Mouse (Mus musculus) lung, embryonic 14.5 days (tissue): ENCODE data around the gene Zmiz1. TPM values are rescaled to one million over a fixed set of nuclear protein-coding genes. Genes with fewer than 3 reads are reported as not detected.

ENCODE experiments used
- ATAC-seq: fragments of 200-750 bp; cut with Nextera tagmentation; 2 replicates; pipeline ENCODE4 v1.8.0; 2017; ENCODE audit warnings: mild to moderate bottlenecking, moderate TSS enrichment, moderate library complexity; ENCODE audit not compliant: insufficient read depth
- DNase-seq: peaks from one replicate; pipeline ENCODE4 v3.0.0-alpha.2; 2015
- H3K27ac ChIP-seq: fragments of 300-500 bp; sonication (generic); 2 replicates; pipeline ENCODE4 v1.5.1; 2014; ENCODE audit warnings: low read depth, mild to moderate bottlenecking, moderate library complexity
- H3K27me3 ChIP-seq: fragments of 300-500 bp; sonication (generic); 2 replicates; pipeline ENCODE4 v1.6.1; 2014; ENCODE audit warnings: low read length, control low read depth; ENCODE audit not compliant: insufficient read depth
- H3K36me3 ChIP-seq: fragments of 300-500 bp; sonication (generic); 2 replicates; pipeline ENCODE4 v1.6.1; 2014; ENCODE audit warnings: control low read depth; ENCODE audit not compliant: insufficient read depth
- H3K4me1 ChIP-seq: fragments of 300-500 bp; sonication (generic); 2 replicates; pipeline ENCODE4 v1.6.1; 2014; ENCODE audit warnings: antibody characterized with exemption, control low read depth; ENCODE audit not compliant: insufficient read depth
- H3K4me2 ChIP-seq: fragments of 300-500 bp; sonication (generic); 2 replicates; pipeline ENCODE4 v1.6.1; 2014; ENCODE audit warnings: mild to moderate bottlenecking
- H3K4me3 ChIP-seq: fragments of 300-500 bp; sonication (generic); 2 replicates; pipeline ENCODE4 v1.5.1; 2014; ENCODE audit warnings: low read depth, low read length
- H3K9ac ChIP-seq: fragments of 300-500 bp; sonication (generic); 2 replicates; pipeline ENCODE4 v1.6.1; 2014
- H3K9me3 ChIP-seq: fragments of 300-500 bp; sonication (generic); 2 replicates; pipeline ENCODE4 v1.6.1; 2016; ENCODE audit warnings: low read depth, low read length, control low read depth
- CTCF ChIP-seq: IDR thresholded peaks from 2 replicates; pipeline ENCODE4 v1.5.1; 2016; ENCODE audit warnings: antibody characterized with exemption, low read depth
- WGBS: fragments of 180-500 bp; shearing (Covaris S2); extraction: QIAGEN DNeasy Blood & Tissue Kit; methylation state at CpG from one replicate; pipeline ENCODE4 v1.1.7; 2014; 5-methylcytosine and 5-hydroxymethylcytosine counted together
- polyA plus RNA-seq: library from polyadenylated mRNA; unstranded; fragments of >200 nt; fragmentation: Nextera tagmentation; extraction: Ambion mirVana; gene quantifications from 2 replicates; pipeline ENCODE4 v1.2.1, GENCODE M21; 2014

Zmiz1 gene
- polyA plus RNA-seq, 1 experiment from 2014 or later = 33.5 TPM

DNA sequence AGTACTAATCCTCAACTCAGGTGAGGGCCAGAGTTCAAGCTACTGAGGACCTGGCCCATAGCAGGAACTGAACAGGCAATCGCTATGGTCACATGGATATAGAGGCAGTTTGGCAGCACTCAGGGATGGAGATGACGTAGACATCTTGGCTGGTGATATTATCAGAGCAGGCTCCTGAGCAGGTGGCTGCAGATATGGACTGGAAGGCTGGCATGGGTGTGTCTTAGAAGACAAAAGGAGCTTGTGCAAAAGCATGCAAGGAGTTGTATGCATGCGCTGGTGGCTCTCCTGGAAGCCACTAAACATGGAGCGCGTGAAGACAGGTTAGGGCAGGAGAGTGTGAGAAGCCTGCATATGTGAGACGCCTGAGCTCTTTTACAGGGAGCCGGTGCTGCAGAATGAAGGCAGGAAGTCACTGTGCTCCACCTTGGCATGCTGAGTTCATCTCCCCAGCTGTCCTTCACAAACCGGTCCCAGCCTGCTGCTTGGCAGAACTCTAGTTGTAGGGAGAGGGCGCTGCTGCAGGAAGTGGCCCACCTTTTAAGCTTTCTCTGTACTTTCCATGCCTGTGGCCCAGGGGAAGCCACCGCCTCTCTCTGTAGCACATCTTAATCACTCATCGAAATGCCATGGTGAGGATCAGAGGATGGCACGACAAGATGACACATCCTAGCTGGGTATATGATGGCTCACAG lies 4.8 kb upstream of the Zmiz1 start:
- WGBS = 68% methylated on average over 12 of the region's 12 CpGs

DNA sequence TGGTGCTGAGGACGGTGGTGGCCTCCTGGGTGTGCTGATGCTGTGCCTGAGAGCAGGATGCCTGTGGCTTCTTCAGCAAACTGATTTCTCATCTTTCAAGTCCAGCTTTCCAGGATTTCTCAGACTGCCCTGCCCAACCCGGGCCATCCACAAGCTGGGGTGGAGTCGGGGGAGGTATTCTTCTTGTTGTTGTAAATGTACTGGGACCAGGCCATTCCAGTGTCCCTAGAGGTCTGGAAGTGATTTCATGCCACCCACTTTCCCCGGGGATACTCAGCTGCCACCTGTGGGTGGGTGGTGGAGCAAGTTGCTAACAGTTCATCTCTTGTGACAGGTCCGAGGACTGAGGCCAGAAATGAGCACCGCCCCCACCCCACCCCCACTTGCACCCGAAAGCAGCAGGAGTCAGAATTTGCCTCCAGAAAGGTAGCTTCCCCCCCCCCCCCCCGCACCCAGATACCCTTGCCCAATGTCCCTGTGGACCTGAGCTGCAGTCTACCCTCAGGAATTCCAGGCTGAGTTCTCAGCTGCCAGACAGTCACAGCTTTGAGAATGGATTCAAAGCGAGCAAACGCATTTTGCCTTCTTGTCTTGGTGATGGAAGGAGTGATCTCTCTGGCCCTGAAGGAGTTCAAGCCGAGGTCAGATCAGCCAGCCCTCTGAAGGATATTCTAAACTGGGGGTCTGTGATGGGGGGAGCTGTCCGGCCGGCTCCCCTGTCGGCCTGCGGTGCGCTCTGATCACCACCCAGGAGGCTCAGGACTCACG lies 2.1 kb upstream of the Zmiz1 start:
- 3% methylated on average over 17 of the region's 17 CpGs for WGBS
- Histone ChIP-seq H3K4me2 (peak overlapping the region; percentile 80), H3K4me1 (peaks cover 12% of the 10 kb centered on the region), H3K27me3 (no peaks in the 10 kb centered on the region), H3K9ac (peak overlapping the region; percentile 54), H3K9me3 (no peaks in the 10 kb centered on the region), H3K36me3 (no peaks in the 10 kb centered on the region), H3K27ac (peak overlapping the region; percentile 86), H3K4me3 (peak overlapping the region; percentile 97)
- ATAC-seq (no peak), DNase-seq (peak; percentile 60)
- peak; percentile 9; the same call in 1 of the 2 replicates for TF ChIP-seq CTCF

More for the DNA sequence above, 4.8 kb upstream of the Zmiz1 start:
- Histone ChIP-seq H3K4me1 (peaks cover 15% of the 10 kb centered on the region), H3K4me3 (no peak overlapping the region), H3K9me3 (no peaks in the 10 kb centered on the region), H3K9ac (no peak overlapping the region), H3K27me3 (no peaks in the 10 kb centered on the region), H3K4me2 (no peak overlapping the region), H3K27ac (no peak overlapping the region), H3K36me3 (no peaks in the 10 kb centered on the region)
- no peak for ATAC-seq
- TF ChIP-seq CTCF = 0 out of 2 replicates have a peak, but pooled peaks have one; percentile 9
- DNase-seq = no peak

DNA sequence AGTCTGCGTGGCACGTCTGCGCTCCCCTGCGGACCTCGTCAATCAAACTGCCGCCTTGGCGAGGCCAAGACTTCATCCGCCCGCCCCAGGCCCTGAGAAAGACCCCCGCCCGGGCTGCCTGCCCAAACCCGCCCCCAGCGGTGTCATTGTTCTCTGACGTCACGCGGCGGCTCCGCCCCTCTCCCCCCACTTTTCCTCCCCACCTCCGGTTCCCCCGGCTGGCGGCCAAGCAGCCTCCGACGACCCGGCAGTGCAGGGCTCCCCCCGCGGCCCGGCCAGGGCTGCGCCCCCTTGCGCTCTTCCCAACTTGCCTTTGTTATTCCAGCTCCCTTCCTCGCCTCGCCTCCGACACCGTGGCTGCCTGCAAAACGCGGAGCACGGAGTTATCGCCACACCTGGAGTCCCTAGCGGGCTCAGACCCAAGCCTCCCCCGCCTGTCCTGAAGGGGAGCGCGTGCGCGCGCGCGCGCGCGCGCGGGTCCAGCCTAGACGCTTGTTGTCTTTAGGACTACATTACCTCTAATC lies 1.5 kb upstream of the Zmiz1 start:
- peak overlapping the region; percentile 80 for H3K4me2 ChIP-seq
- H3K4me3 ChIP-seq = peak overlapping the region; percentile 97
- WGBS = 1% methylated on average over 51 of the region's 52 CpGs
- DNase-seq (peak; percentile 99), ATAC-seq (peak; percentile 79)
- peak; percentile 66 for TF ChIP-seq CTCF
- H3K27me3 ChIP-seq = no peaks in the 10 kb centered on the region
- peaks cover 16% of the 10 kb centered on the region for H3K4me1 ChIP-seq
- peak overlapping the region; percentile 86 for H3K27ac ChIP-seq
- H3K9me3 ChIP-seq = no peaks in the 10 kb centered on the region
- no peaks in the 10 kb centered on the region for H3K36me3 ChIP-seq
- peak overlapping the region; percentile 54 for H3K9ac ChIP-seq

DNA sequence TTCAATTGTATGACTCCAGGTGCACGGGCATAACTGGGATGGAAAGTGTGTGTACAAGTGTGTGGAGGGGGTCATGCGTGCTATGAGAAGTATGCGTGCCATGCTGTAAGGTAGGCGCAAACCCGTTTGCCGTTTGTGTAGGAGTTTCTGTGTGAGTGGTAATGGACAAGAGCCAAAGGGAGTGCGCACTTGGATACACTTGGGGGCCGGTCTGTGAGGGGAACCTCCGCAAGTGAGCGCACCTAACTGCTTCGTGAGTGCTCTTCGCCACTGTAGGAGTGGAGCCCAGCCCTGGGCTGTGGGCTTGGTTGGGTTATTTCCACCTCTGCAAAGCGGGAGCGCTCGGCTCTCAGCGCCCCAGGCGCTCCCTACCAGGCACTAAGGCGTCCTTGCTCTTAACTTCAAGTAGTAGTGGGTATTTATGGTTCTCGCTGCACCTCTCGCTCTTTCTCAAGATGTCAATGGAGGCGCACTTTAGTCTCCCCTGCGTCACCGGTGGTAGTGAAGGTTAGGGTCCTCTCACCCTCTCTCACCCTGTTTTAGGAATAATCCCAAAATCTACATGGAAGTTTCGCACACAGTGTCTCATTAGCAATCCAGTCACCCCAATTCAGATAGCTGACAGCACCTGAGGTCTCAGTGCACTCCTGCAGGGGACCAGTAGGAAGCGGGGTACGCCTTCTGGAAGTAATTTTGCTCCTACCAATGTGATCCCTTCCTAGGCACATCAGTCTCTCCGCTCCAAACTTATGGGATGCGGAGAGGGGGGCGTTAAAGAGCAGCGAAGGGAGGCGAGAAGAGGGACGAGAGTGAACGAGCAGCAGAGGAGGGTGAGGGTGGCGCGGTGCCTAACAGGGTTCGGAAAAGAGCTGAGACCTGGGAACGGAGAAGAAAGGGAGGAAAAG lies 622 bp upstream of the Zmiz1 start:
- peak; percentile 2; the same call in 1 of the 2 replicates for ATAC-seq
- Histone ChIP-seq H3K4me3 (peak overlapping the region; percentile 97), H3K4me2 (peak overlapping the region; percentile 80), H3K27me3 (no peaks in the 10 kb centered on the region), H3K27ac (peak overlapping the region; percentile 99; the same call in 1 of the 2 replicates), H3K9me3 (no peaks in the 10 kb centered on the region), H3K9ac (peak overlapping the region; percentile 36), H3K4me1 (peaks cover 20% of the 10 kb centered on the region), H3K36me3 (no peaks in the 10 kb centered on the region)
- peak; percentile 14; the same call in 1 of the 2 replicates for TF ChIP-seq CTCF
- DNase-seq = peak; percentile 69
- WGBS = under 1% methylated on average over 37 of the region's 37 CpGs

DNA sequence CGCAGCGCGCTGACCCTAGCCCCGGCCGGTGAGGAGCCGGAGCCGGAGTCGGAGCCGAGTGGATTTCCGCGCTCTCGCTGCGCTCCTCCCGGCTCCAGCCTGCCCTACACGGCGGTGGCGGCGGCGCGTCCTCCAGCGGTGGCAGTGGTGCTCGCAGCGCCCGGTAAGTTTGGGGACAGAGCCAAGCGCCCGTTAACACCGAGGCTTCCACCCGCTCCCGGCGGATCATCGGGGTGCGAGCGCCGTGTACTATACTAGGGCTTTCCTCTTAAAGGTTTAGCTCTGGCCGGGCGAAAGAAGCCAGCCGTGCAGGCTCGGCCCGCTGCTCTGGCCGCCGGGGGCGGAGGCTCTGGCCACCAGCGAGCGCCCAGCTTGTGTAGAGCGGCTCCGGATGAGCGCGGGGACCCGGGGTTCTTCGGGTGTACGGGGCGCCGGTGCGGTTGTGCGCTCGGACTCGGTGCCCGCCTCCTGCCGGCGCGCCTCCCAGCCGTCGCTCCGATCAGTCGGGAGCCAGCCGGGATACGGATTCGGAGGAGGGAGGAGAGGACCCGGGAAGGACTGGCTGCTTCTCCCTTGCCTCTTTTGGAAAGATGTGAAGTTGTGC lies 511 bp downstream of the Zmiz1 start:
- peak overlapping the region; percentile 80 for H3K4me2 ChIP-seq
- no peak for DNase-seq
- no peaks in the 10 kb centered on the region for H3K36me3 ChIP-seq
- peak; percentile 24 for ATAC-seq
- peak overlapping the region; percentile 99 for H3K27ac ChIP-seq
- H3K27me3 ChIP-seq = no peaks in the 10 kb centered on the region
- H3K4me1 ChIP-seq = peaks cover 32% of the 10 kb centered on the region
- under 1% methylated on average over 68 of the region's 69 CpGs for WGBS
- peak overlapping the region; percentile 97 for H3K4me3 ChIP-seq
- H3K9ac ChIP-seq = peak overlapping the region; percentile 96
- peak; percentile 45 for TF ChIP-seq CTCF
- H3K9me3 ChIP-seq = no peaks in the 10 kb centered on the region
